Mouse (Mus musculus): ENCODE measurements around the gene Abca5.

DNA sequence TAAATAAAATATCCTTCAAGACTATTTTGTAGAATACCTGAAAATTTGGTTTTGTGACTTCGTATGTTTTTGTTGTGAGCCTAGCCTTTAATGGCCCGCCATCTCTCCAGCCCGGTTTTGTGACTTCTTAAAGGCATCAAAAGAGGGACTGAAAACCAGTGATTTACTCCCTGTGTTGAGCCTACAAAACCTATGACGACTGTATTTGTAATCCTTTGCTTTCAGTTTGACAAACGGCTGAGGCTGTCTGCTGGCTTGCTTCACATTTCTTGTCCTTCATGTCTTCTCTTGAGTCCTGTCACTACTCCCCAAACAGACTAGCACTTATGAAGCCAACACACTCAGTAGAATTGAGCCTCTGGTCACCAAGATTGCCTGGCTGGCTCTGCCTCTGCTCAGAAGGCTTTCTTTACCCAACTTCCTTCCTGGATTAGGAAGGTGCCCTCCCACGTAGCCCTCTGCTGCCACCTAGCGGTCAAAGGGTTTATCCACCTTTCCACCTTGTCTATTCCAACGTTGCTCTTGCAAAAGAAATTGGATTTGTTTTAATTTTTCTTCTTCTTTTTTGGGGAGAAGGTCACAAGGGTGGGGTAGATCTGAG is 69.2 kb downstream of the Abca5 start:
- TF ChIP-seq CTCF (IDR thresholded peaks at IDR 0.05; ENCODE audit: borderline replicate concordance, control insufficient read depth, extremely low read depth, insufficient read depth, low read length, poor library complexity): peak; percentile 48; the same call in 1 of the 2 replicates
- TF ChIP-seq POLR2A (IDR thresholded peaks at IDR 0.05; ENCODE audit: control insufficient read depth, extremely low read depth, insufficient read depth, low read length, poor library complexity): no peak
